ENCODE assay signal across 8 mouse cellular contexts in the genomic region with DNA sequence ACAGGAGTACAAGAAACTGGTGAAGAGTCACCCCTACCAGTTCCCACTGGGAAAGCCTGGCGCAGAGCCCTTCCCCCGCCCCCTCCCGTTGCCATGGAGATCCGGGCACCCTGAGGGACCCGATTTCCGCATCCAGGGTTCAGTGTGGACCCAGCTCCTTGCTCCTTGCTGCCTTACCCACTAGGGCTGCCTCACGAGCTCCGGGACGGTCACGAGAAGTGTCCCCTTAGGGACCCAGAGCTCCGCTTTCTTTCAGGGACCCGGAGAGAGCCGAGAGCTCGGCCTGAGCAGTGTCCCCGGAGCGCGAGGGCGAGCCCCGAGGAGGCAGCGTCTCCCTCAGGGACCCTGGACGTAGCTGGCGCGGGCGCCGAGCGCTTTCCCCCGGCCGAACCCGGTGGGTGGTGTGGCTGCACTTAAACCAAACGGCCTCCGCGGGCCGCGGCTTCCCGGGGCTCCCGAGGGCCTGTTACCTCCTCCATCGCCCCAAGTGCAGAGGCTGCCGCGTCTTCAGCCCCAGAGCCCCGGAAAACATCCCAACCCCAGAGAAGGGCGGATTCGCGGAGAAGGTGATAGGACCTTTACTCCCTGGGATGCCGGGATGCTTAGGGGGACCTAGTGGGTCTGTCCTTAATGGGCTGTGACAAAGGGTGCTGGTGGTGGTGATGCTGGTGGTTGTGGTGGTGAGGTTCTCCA. TPM values are rescaled to one million over a fixed set of nuclear protein-coding genes. Genes with fewer than 3 reads are reported as not detected.
DNase-seq lines count a peak whose midpoint lies in the region; ATAC-seq and TF ChIP-seq lines count a peak whose summit lies in the region.

TSS of gene Nsun7 (plus strand) at position 142 of the 693 bp plus-strand sequence.

- ATAC-seq in frontal cortex, adult (ENCODE audit: low TSS enrichment): peak; percentile 98
- peak; percentile 75 to 82 for ATAC-seq in hematopoietic stem cell, adult 5-6 weeks (replicated peaks in 1 of 2; ENCODE audit: insufficient read depth in 1 of 2, low FRiP score in 2 of 2, low TSS enrichment in 1 of 2, low read depth in 1 of 2, poor library complexity in 2 of 2, severe bottlenecking in 2 of 2)
- peak; percentile 96 for ATAC-seq in lung, embryonic 16.5 days (ENCODE audit: low read depth)

- H3K27me3 ChIP-seq in cerebellum, adult 2 months (ENCODE audit: control insufficient read depth, insufficient read depth, low read length): no peaks in the 10 kb centered on the region; the same call in 1 of the 2 replicates
- no peaks in the 10 kb centered on the region for H3K27me3 ChIP-seq in lung, embryonic 16.5 days (ENCODE audit: control insufficient read depth, insufficient read depth, low read depth, low read length)

- no peaks in the 10 kb centered on the region for H3K36me3 ChIP-seq in lung, embryonic 16.5 days (ENCODE audit: control insufficient read depth, insufficient read depth, low read length)

- no peaks in the 10 kb centered on the region for H3K4me1 ChIP-seq in cerebellum, adult 2 months (ENCODE audit: control insufficient read depth, insufficient read depth, low read length)
- no peaks in the 10 kb centered on the region for H3K4me1 ChIP-seq in lung, embryonic 16.5 days (replicated peaks; ENCODE audit: control insufficient read depth, insufficient read depth, low read length)

- WGBS in cerebellum, adult 2 months: 2% methylated on average over 44 of the region's 44 CpGs
- under 1% methylated on average over 44 of the region's 44 CpGs for WGBS in lung, embryonic 16.5 days

- peak within 1 kb of the TSS; percentile 85 for H3K4me2 ChIP-seq in lung, embryonic 16.5 days (ENCODE audit: low read depth, low read length)

- peak within 1 kb of the TSS; percentile 73 for H3K9ac ChIP-seq in lung, embryonic 16.5 days (ENCODE audit: low read length)

- no peak within 1 kb of the TSS for H3K27ac ChIP-seq in cerebellum, adult 2 months (ENCODE audit: insufficient read depth, low read length)
- peak within 1 kb of the TSS; percentile 78 for H3K27ac ChIP-seq in lung, embryonic 16.5 days (ENCODE audit: low read length)

- no peaks in the 10 kb centered on the region for H3K9me3 ChIP-seq in lung, embryonic 16.5 days (ENCODE audit: control insufficient read depth, low read length)

- no peak for TF ChIP-seq POLR2A in cerebellum, adult 2 months (IDR thresholded peaks at IDR 0.05; ENCODE audit: borderline replicate concordance, insufficient read depth, low read length)

- peak within 1 kb of the TSS; percentile 59 for H3K4me3 ChIP-seq in cerebellum, adult 2 months (replicated peaks; ENCODE audit: insufficient read depth, low read depth, low read length)
- H3K4me3 ChIP-seq in lung, embryonic 16.5 days (ENCODE audit: low read length): peak within 1 kb of the TSS; percentile 66

- DNase-seq in ES-CJ7 (ENCODE audit: low read depth, low spot score): peak; percentile 50
- DNase-seq in cerebellum, adult 2 months: peak; percentile 57 to 66
- DNase-seq in layer of hippocampus, postnatal 10 days (ENCODE audit: low spot score in 2 of 2): peak; percentile 89
- peak; percentile 65 for DNase-seq in ovary, postnatal 10 days (ENCODE audit: low spot score)
- DNase-seq in thymus, postnatal 36 days: peak; percentile 61

- TF ChIP-seq CTCF in cerebellum, adult 2 months (IDR thresholded peaks at IDR 0.05; ENCODE audit: borderline replicate concordance, insufficient read depth, low read depth, low read length): no peak

RNA-seq across cellular contexts. Expression of gene Nsun7, which starts in this region (rescaled TPM):
- polyA plus RNA-seq in cerebellum, adult 2 months (2012; rRNA removed): 3.6 and 4.2 TPM in 2 replicates
- total RNA-seq in hematopoietic stem cell, adult 5-6 weeks (2017): 2.1 and 2.9 TPM in 2 replicates
- 1 to 10 TPM; 6.0 to 7.9 TPM for total RNA-seq in layer of hippocampus, postnatal 10 days (2021)
- 3.3 and 3.4 TPM in 2 replicates for polyA plus RNA-seq in lung, embryonic 16.5 days (2015; fragmentation: Nextera tagmentation; extraction: Ambion mirVana)
